Mouse (Mus musculus) lung, postnatal 36 days (tissue): ENCODE results near the gene Mogs.

Experiments
- DNase-seq: peaks from one replicate; pipeline ENCODE4 v3.0.0; 2022; ENCODE audit warnings: mixed read lengths

Gene Mogs

GRCm38 (mm10) chr6:83098411-83098810 lies 16.9 kb upstream of the Mogs start:
- no peak for DNase-seq

GRCm38 (mm10) chr6:83101316-83101687 lies 14.0 kb upstream of the Mogs start, which contains the start of the genes Ccdc142 and Gm42688:
Gene Ccdc142, plus strand, starts transcription at chr6:83101601.
Gene Gm42688, plus strand, starts transcription at chr6:83101617.
- peak; percentile 97 for DNase-seq

GRCm38 (mm10) chr6:83101688-83102556 lies 13.4 kb upstream of the Mogs start:
- peak; percentile 59 for DNase-seq

- DNase-seq: no peak
These were observed 12.1 kb upstream of the Mogs start for GRCm38 (mm10) chr6:83103130-83103650.

- DNase-seq: no peak
These were observed 11.1 kb upstream of the Mogs start for GRCm38 (mm10) chr6:83104158-83104557.

GRCm38 (mm10) chr6:83107566-83108400 lies 7.5 kb upstream of the Mogs start:
- DNase-seq: peak; percentile 87

GRCm38 (mm10) chr6:83108762-83109668 lies 6.3 kb upstream of the Mogs start, which contains the start of gene Mrpl53:
Gene Mrpl53, plus strand, starts transcription at chr6:83109040.
- peak; percentile 82 for DNase-seq

- DNase-seq: no peak
These were observed 3.7 kb upstream of the Mogs start for GRCm38 (mm10) chr6:83111510-83112136.

- DNase-seq: no peak
These were observed 531 bp downstream of the Mogs start for GRCm38 (mm10) chr6:83115682-83116372.

GRCm38 (mm10) chr6:83116373-83117164 lies 1.3 kb downstream of the Mogs start:
- no peak for DNase-seq

GRCm38 (mm10) chr6:83117165-83117438 lies 1.8 kb downstream of the Mogs start:
- DNase-seq: no peak

GRCm38 (mm10) chr6:83117616-83118015 lies 2.3 kb downstream of the Mogs start:
- no peak for DNase-seq

- DNase-seq: no peak
These were observed 3.1 kb downstream of the Mogs start for GRCm38 (mm10) chr6:83118369-83118768.

- DNase-seq: no peak
These were observed 3.8 kb downstream of the Mogs start for GRCm38 (mm10) chr6:83118825-83119733.

GRCm38 (mm10) chr6:83119734-83120051 lies 4.4 kb downstream of the Mogs start:
- DNase-seq: no peak

GRCm38 (mm10) chr6:83120930-83121862 lies 5.9 kb downstream of the Mogs start, which contains the start of gene Wbp1:
Gene Wbp1, minus strand, starts transcription at chr6:83121559.
- peak; percentile 99 for DNase-seq

- no peak for DNase-seq
These were observed 6.8 kb downstream of the Mogs start for GRCm38 (mm10) chr6:83121863-83122710.
